Mouse (Mus musculus) cerebellum, adult 18-20 months (tissue): ENCODE data around the gene Xylt1.

Experiments used
- DNase-seq, 2 experiments: peaks; one replicate each; pipeline ENCODE4 v3.0.0; 2021

Gene Xylt1

GRCm38 (mm10) chr7:117395511-117395910 is 14.7 kb downstream of the Xylt1 start:
- DNase-seq, result no peak

GRCm38 (mm10) chr7:117397877-117398276 is 17.1 kb downstream of the Xylt1 start:
- no peak for DNase-seq

DNA sequence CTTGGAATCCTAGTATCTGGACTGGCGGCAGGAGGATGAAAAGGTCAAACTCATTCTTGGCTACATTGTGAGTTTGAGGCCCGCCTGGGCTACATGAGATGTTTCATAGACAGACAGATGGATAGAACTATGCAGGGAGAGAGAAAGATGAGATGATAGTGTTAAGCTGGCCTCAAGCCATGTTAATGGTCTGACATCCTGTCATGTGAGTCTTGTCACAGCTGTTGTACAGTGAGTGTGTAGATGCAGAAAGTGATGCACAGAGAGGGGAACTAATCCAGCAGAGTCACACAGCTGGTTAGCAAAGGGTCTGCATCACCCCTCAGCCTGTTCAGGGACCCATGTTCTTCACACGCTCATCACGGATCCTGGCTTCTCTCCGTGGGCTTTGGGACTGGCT is 19.2 kb downstream of the Xylt1 start:
- DNase-seq, result no peak

- DNase-seq, result no peak
These were observed 20.8 kb downstream of the Xylt1 start for GRCm38 (mm10) chr7:117401581-117401980.

DNA sequence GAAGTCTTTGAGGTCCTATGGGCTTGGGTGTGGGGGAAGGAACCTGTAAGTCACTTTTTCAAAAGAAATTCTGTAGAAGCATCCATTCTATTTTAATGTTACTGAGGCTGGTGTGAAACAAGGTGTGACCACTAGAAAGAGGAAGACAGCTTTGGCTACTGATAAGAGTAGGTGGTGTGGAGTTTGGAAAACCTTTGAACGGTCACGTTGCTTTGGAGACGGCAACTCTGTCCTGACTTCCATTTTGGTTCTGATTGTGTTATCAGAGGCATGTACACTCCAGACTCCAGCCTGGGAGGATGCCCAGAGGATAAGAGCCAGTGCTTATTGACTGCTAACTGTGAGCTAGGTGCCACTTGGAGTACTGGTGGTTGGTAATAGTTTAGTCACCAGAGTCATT is 25.6 kb downstream of the Xylt1 start:
- no peak for DNase-seq

DNA sequence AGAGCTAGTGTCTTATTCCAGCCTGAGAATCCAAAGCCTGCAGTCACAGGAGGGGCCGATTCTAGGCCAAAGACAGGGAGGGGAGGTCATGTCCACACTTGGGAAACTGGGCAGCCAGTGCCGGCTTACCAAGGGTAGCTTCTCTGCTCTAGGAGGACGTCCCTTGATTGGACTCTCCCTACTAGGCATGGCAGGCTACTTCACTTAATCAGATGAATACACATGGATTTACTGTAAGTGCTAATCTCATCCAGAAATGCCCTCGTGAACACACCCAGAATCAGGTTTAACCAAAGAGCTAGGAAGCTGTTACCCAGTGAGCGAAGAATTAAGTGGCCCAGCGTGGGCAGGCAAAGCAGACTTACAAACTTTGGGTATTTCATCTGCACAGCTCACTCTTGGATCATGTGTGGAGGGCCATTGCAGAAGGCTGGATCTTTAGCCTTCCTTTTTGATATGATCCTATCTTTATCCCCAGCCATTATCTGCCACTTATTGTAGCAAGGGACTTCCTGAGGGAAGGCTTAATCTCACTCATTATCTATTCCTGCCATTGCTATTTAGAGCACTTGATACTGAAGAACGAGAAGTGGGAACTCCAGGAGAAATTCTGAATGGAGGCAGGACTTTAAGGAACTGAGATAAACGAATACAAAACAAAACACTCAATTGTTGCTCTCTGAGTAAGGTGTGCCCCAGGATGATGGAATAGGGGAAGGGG is 28.6 kb downstream of the Xylt1 start:
- no peak for DNase-seq

- no peak for DNase-seq
These were observed 31.1 kb downstream of the Xylt1 start for GRCm38 (mm10) chr7:117411874-117412273.

DNA sequence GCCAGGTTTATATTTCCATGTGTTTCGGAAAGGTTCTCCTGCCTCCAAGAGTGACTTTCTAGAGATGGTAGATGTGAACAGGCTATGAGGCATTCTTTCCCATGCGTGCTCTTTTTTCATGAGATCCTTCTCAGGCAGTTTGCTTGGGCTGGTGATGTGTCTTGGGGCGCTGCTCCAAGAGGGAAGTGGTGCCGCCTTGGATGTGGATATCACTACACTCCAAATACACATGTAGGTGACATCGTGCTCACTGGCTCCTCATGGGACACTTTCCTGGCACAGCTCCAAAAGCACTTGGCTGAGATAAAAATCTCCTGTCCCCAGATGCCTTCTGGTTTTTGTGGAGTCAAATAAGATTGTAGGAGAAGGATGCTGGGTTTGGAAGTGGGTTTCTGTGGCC is 31.6 kb downstream of the Xylt1 start:
- DNase-seq, result peak in 1 of 2 experiments; percentile 7

DNA sequence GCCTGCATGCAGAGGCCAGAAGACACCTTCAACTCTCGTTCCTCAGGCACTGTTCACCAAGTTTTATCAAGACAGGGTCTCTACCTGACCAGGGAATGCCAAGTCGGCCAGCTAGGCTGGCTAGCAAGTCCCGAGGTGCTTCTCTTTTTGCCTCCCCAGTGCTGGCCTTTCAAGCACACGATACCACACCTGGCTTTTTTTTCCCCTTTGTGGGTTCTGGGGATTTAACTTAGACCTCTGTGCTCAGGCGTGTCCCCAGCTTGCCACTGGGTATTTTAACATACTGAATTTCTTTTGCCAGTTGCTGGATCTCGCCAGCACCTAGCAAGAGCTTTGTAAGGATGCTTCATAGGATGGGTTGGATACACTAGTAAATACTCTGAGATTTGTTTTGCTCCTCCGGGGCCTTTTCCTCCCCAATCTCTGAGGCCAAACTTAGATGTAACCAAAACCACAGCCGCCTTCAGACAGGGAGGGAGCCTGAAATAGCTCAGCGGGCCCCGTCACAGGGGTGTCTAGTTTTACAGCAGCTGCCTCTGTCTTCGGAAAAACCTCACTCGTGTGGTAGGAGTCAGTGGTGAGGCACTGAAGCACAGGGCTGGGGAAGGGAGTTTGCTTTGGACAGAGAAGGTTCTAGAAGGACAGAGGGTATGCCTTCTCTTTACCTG is 33.7 kb downstream of the Xylt1 start:
- no peak for DNase-seq

DNA sequence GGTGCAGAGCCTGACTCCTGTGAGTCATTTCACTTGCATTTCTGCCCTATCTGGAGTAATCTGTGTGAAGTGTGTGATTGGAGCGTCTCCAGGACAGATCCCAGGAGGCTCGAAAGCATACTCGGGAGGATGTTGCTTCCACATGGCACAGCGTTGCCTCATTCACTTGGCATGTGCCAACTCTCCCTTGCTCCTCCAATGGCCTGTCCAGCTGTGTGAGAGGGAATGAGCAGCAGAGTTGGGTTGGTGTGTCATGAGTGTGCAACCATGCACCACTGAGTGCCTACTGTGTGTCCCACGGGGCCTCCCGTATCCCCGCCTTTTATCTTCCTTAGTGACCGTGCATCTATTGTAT is 34.2 kb downstream of the Xylt1 start:
- no peak for DNase-seq

- no peak for DNase-seq
These were observed 38.3 kb downstream of the Xylt1 start for GRCm38 (mm10) chr7:117419041-117419440.

DNA sequence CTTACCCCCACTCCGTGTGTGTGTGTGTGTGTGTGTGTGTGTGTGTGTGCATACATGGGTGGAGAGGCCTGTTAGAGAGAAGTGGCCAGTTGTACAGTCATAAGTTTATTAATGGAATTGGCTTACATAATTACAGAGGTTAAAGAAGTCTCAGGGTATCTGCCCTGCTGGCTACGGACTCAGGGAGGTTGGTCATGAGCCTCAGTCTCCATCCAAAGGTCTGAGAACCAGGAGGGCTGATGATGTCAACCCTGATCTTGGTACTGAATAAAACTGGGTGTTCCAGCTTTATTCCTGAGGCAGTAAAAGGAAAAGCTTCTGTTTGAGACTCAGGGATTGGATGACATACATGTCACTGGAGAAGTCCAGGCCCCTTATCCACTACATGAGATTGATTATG is 39.1 kb downstream of the Xylt1 start:
- no peak for DNase-seq

DNA sequence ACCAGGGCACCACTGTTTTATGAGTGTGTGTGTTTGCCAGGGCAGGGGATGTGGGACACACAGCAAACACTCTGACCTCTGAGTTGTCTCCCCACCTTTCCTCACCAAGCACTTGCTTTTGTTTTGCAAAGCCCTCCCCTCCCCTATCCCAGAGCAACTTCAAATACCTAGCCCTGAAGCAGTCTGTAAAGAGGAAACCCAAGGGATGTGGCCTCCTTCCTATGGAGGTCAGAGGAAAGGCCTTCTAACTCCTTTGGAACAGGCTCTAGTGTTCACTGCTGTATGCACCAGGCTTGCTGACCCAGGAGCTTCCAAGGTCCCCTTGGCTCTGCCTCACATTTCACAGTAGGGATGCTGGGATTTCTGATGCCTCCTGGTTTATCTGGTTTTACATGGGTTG is 39.5 kb downstream of the Xylt1 start:
- DNase-seq, result no peak

DNA sequence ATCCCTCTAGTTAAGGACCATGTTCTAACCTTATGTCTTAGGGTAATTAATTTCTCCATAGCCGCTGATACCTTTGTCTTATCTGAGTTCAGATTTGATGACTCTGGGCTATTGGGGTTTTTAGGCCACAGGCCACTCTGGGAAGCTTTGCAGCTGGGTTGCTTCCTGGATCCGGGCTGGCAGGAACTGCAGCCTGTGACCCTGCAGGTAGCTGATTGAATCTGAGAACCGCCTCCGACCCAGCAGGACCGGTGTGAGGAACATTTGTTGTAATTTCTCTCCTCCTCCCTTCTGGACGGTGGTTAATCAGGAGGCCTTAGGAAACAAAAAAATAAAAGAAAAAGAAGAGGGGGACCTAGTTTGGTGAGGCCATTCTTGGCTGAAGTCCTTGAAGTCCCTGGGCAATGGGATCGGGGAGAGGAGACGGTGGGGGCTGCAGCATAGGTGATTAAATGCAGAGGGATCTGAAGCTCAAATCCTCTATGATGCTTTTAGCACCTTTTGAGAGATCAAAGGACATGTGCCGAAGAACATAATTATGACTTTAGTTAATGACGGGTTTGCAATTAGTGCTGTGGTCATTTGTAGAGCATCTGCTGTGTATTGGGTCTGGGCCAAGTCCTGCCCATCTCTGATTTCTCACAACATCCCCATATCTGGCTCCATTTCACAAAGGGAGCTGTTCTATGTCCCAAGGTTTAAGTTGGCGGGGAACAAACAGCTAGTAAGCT is 40.2 kb downstream of the Xylt1 start:
- no peak for DNase-seq

DNA sequence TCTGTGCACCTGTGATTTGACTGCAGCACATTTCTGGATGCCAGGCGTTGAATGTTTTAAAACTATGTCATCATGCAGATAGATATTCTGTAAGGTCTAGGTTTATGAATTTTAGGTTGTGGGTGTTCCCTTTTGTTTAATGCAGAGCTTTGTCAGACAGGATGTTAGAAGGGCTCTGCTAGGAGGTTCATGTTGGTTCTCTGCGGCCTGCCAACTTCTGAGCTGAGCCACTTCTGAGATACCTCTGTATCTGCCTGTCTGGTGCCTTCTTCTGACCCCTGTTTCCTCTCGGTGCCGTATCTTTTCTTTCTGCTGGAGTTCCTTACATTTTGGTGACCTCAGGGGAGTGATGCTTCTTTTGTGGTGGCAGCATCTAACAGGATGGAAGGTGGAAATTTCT is 44.1 kb downstream of the Xylt1 start:
- no peak for DNase-seq

GRCm38 (mm10) chr7:117426366-117426765 is 45.6 kb downstream of the Xylt1 start:
- no peak for DNase-seq

DNA sequence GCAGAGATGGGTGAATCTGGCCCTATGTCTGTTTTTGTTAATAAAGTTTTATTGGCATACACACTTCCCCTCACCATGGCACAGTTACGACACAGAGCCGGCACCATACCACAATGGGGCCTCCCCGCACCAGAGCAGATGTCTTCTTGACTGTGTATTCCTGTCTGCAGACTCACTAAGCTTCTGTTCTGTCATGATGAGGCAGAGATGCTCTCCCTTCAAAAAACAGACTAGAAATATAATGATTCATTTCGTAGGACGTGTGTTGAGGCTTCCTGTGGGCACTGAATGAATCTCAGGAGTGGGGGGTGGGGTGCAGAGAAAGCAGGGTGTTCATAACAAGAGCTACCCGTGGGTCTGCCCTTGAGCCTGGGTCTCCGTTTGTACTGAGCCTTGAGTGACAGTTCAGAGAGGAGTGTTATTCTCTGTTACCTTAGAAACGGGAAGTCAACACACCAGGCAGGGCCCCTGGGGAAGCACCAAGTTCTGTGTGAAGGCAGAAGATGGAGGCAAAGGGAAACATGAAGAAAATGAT is 48.0 kb downstream of the Xylt1 start:
- no peak for DNase-seq

DNA sequence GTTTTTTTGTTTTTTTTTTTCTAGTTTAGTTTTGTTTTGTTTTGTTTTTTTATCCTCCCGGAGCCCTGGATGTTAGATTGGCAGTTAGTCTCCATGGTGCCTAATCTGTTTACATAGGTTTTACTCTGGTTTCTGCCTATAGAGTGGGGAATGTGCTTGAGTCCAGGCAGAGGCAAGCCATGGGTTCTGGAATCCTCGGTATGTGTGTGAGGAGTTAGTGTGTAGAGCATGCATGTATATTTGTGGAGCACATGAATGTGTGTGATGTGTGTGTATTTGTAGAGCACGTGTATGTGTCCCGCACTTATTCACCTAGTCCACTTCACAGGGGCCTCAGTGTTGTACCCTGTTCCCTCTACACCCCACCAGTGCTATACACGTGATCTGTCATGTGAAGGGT is 48.7 kb downstream of the Xylt1 start:
- no peak for DNase-seq

GRCm38 (mm10) chr7:117429895-117430294 is 49.1 kb downstream of the Xylt1 start:
- no peak for DNase-seq

DNA sequence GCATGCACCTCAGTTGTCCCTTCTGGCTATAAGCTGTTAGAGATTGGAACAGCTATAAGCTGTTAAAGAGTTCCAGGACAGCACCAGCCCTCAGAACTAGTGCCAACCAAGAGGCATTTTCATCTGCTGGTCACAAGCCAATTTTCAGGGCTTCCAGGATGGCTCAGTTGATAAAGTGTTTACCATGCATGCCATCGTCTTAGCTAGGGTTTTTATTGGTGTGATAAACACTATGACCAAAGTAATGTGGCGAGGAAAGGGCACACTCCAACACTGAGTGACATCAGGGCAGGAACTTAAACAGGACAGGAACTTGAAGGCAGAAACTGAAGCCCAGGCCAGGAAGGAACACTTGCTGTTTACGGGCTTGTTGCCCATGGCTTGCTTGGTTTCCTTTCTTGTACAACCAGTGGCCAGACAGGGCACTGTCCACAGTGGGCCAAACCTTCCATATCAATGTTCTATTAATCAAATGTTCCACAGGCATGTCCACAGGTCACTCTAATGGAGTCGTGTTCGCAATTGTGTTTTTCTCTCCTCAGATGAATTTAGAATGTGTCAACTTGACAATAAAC is 49.7 kb downstream of the Xylt1 start:
- no peak for DNase-seq

DNA sequence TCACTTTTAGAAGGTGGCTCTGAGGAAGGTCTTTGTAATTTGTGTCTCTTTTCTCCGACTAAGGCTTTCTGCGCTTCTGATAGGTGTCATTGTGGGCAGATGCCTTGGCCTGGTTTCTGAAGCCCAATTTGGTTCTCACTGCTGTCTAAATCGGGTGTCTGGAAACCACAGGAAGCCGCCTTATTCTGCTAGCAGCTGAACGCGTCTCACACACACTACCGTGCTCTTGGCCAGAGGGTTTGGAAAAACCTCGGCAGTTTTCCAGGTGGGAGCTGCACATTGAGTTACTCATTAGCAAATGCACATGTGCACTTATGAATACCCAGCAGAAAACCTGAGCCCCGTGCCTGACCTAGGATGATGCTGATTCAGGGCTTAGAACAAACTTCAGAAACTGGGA is 52.9 kb downstream of the Xylt1 start:
- DNase-seq, result no peak

DNA sequence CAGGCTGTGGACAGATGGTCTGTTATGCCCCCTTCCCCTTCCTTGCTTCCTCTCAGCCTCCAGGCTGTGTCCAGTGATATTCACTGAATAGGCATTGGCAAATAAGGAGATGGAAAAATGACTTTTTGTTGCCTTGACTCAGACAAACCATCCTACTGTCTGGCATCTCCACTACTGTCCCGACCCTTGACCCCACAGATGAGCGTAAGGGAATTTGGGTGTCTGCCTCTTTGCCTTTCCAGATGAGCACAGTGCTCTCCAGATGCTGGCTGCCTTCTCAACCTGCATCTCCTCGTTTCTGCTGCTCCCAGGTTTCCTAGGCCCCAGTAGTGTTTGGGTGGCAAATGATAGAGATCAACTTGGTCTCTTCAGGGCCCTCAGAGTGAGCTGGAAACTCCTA is 54.3 kb downstream of the Xylt1 start:
- DNase-seq, result no peak

GRCm38 (mm10) chr7:117435730-117436441 is 55.1 kb downstream of the Xylt1 start:
- DNase-seq, result peak; percentile 4 to 22
